Mouse (Mus musculus) midbrain, embryonic 11.5 days (tissue): ENCODE data around the gene Mia2. TPM values are rescaled to one million over a fixed set of nuclear protein-coding genes. Genes with fewer than 3 reads are reported as not detected.

Source experiments
- ATAC-seq: fragments of 200-750 bp; cut with Nextera tagmentation; 2 replicates; pipeline ENCODE4 v1.8.0; 2017; ENCODE audit warnings: moderate TSS enrichment, moderate library complexity; ENCODE audit not compliant: low FRiP score
- DNase-seq: peaks from one replicate; pipeline ENCODE4 v3.0.0; 2015; ENCODE audit warnings: low spot score; ENCODE audit errors: missing footprints
- H3K27ac ChIP-seq: fragments of 300-500 bp; sonication (generic); 2 replicates; pipeline ENCODE4 v1.5.1; 2014; ENCODE audit warnings: low read depth, low read length
- H3K27me3 ChIP-seq: fragments of 300-500 bp; sonication (generic); 2 replicates; pipeline ENCODE4 v1.6.1; 2014; ENCODE audit warnings: mild to moderate bottlenecking, low read length, moderate library complexity, mixed read lengths; ENCODE audit not compliant: control insufficient read depth, insufficient read depth
- H3K36me3 ChIP-seq: fragments of 300-500 bp; sonication (generic); 2 replicates; pipeline ENCODE4 v1.6.1; 2014; ENCODE audit warnings: mild to moderate bottlenecking, low read length, moderate library complexity, mixed read lengths; ENCODE audit not compliant: control insufficient read depth, insufficient read depth
- H3K4me1 ChIP-seq: fragments of 300-500 bp; sonication (generic); 2 replicates; pipeline ENCODE4 v1.6.1; 2014; ENCODE audit warnings: low read length; ENCODE audit not compliant: control insufficient read depth, insufficient read depth
- H3K4me2 ChIP-seq: fragments of 300-500 bp; sonication (generic); 2 replicates; pipeline ENCODE4 v1.6.1; 2014; ENCODE audit warnings: mild to moderate bottlenecking, moderate library complexity
- H3K4me3 ChIP-seq: fragments of 300-500 bp; sonication (generic); 2 replicates; pipeline ENCODE4 v1.5.1; 2014; ENCODE audit warnings: low read depth, low read length
- H3K9ac ChIP-seq: fragments of 300-500 bp; sonication (generic); 2 replicates; pipeline ENCODE4 v1.6.1; 2014; ENCODE audit warnings: low read length
- H3K9me3 ChIP-seq: fragments of 300-500 bp; sonication (generic); 2 replicates; pipeline ENCODE4 v1.6.1; 2016; ENCODE audit warnings: low read length; ENCODE audit not compliant: control insufficient read depth
- WGBS: fragments of 180-500 bp; shearing (Covaris S2); extraction: QIAGEN DNeasy Blood & Tissue Kit; methylation state at CpG from one replicate; pipeline ENCODE4 v1.1.7; 2014; 5-methylcytosine and 5-hydroxymethylcytosine counted together
- polyA plus RNA-seq: library from polyadenylated mRNA; unstranded; fragments of >200 nt; fragmentation: Nextera tagmentation; extraction: Ambion mirVana; gene quantifications from 2 replicates; pipeline ENCODE4 v1.2.1, GENCODE M21; 2014

Gene Mia2
- polyA plus RNA-seq, 1 experiment from 2014 or later, result 55.4 TPM

DNA sequence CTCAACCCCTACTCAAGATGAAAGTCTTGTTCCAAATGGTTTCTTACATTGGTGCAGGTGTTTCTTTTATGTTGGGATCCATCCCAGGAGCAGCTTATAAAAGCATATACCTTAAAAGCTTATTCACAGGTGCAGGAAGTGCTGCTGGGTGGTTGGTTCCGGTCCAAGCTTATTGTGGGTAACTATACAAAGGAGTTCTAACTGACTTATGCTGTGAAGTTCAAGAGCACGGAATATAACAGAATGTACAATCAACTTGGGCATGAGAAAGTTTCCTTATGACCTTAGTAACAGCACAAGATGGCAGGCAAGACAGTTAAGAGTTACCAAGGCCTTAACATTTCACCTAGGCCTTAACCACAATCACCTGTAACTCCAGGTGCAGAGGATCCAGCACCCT lies 29.8 kb downstream of the Mia2 start:
- H3K4me2 ChIP-seq, result no peak overlapping the region
- 86% methylated on average over 2 of the region's 2 CpGs for WGBS
- H3K9me3 ChIP-seq, result no peaks in the 10 kb centered on the region
- DNase-seq (no peak), ATAC-seq (no peak)
- H3K9ac ChIP-seq, result no peak overlapping the region
- peaks cover 6% of the 10 kb centered on the region; the same call in 1 of the 2 replicates for H3K4me1 ChIP-seq
- H3K36me3 ChIP-seq, result no peaks in the 10 kb centered on the region
- H3K27ac ChIP-seq, result no peak overlapping the region
- no peaks in the 10 kb centered on the region for H3K27me3 ChIP-seq
- no peak overlapping the region for H3K4me3 ChIP-seq

DNA sequence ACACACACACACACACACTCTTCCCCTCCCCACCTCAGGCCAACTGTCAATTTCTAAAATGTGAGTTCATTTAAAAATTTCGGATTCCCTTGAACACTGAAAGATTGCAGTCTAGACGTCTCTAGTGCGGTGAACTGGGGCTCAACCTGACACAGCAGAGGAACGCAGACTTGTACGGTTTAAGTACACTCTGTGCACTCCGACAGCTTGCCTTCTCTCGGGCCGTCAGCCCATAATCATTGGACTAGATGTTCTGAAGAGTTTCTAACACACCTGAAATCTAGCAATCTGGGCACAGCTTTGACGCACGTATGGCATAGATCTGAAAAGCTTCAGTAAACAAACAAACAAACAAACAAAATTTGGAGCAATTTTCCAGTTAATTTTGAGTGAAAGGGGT lies 32.9 kb downstream of the Mia2 start:
- no peaks in the 10 kb centered on the region for H3K27me3 ChIP-seq
- no peaks in the 10 kb centered on the region for H3K9me3 ChIP-seq
- H3K27ac ChIP-seq, result no peak overlapping the region
- no peak overlapping the region for H3K4me3 ChIP-seq
- no peaks in the 10 kb centered on the region for H3K36me3 ChIP-seq
- H3K4me2 ChIP-seq, result no peak overlapping the region
- 86% methylated on average over 10 of the region's 10 CpGs for WGBS
- no peak overlapping the region for H3K9ac ChIP-seq
- ATAC-seq (no peak), DNase-seq (no peak)
- H3K4me1 ChIP-seq, result peaks cover 16% of the 10 kb centered on the region

DNA sequence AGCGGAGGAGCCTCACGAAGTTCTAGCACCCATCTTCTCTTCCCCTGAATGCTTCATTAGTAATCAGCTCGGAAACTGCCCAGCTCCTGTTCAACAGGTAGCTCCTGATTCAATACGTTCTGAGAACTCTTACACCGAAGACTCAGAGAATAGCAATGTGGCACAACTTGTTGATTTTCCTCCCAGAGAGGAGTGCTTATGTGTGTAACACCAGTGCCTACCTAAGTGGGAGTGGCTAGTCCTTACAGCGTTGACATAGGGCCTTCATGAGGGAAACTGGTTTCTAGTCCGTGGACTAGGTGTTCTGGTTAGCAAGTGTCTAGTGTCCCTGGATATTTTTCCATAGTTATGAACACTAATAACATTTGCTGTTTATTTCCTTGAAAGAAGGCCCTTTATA lies 33.4 kb downstream of the Mia2 start:
- H3K4me2 ChIP-seq, result no peak overlapping the region
- no peaks in the 10 kb centered on the region for H3K9me3 ChIP-seq
- H3K27me3 ChIP-seq, result no peaks in the 10 kb centered on the region
- H3K36me3 ChIP-seq, result no peaks in the 10 kb centered on the region
- DNase-seq, result peak; percentile 85
- H3K4me1 ChIP-seq, result peaks cover 16% of the 10 kb centered on the region
- no peak overlapping the region for H3K27ac ChIP-seq
- no peak overlapping the region for H3K4me3 ChIP-seq
- no peak overlapping the region for H3K9ac ChIP-seq
- no peak for ATAC-seq
- 57% methylated on average over 7 of the region's 7 CpGs for WGBS

DNA sequence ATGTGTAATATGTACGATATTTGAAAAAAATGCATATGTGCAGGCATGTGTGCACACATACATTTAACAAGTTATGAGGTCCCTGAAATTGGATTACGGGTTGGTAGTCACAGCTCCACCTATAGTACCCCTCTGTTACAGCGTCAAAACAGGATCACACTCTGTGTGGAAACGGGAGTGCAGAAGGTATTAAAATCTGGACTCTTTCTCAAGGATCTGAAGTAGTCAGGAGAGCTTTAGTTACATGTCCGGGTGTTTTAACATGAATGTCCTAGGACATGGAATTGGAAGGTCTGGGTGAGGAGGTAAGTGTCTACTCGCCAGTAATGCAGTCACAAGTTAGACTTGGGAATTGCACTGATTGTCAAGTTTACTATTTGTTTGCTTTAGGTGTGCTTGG lies 34.0 kb downstream of the Mia2 start:
- 0 out of 2 replicates have a peak overlapping the region, but pooled peaks have one; percentile 5 for H3K27ac ChIP-seq

DNA sequence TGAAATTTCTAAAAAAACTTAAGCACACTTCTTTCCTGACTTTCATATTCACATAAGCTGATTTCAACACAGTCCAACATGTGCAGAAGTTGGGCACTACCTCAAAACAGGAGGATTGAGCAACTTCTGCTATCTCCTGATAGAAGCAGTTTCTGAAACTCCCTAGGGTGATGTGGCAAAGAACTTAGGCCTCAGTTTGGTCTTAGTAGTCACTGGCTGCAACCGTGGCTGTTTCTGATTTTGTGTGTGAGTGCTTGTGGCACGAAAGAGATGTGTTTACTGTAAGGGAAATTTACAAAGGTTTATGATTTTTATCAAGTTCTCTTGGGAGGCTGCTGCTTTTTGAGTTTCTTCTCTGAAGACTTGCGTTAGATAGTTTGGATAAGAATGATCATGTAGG lies 34.6 kb downstream of the Mia2 start:
- Histone ChIP-seq H3K27me3 (no peaks in the 10 kb centered on the region), H3K4me2 (peak overlapping the region; percentile 60), H3K9ac (peak overlapping the region; percentile 92), H3K36me3 (no peaks in the 10 kb centered on the region), H3K27ac (peak overlapping the region; percentile 91; the same call in 1 of the 2 replicates), H3K4me3 (peak overlapping the region; percentile 78), H3K9me3 (no peaks in the 10 kb centered on the region), H3K4me1 (peaks cover 16% of the 10 kb centered on the region)
- DNase-seq (no peak), ATAC-seq (no peak)
- 27% methylated on average over 3 of the region's 3 CpGs for WGBS

More for the DNA sequence above, 34.0 kb downstream of the Mia2 start:
- peak; percentile 89 for DNase-seq
- H3K4me1 ChIP-seq, result peaks cover 16% of the 10 kb centered on the region
- peak overlapping the region; percentile 36 for H3K4me3 ChIP-seq
- WGBS, result 19% methylated on average over 6 of the region's 6 CpGs
- no peak for ATAC-seq
- no peaks in the 10 kb centered on the region for H3K9me3 ChIP-seq
- no peaks in the 10 kb centered on the region for H3K36me3 ChIP-seq
- no peak overlapping the region for H3K9ac ChIP-seq
- H3K4me2 ChIP-seq, result peak overlapping the region; percentile 60
- H3K27me3 ChIP-seq, result no peaks in the 10 kb centered on the region

DNA sequence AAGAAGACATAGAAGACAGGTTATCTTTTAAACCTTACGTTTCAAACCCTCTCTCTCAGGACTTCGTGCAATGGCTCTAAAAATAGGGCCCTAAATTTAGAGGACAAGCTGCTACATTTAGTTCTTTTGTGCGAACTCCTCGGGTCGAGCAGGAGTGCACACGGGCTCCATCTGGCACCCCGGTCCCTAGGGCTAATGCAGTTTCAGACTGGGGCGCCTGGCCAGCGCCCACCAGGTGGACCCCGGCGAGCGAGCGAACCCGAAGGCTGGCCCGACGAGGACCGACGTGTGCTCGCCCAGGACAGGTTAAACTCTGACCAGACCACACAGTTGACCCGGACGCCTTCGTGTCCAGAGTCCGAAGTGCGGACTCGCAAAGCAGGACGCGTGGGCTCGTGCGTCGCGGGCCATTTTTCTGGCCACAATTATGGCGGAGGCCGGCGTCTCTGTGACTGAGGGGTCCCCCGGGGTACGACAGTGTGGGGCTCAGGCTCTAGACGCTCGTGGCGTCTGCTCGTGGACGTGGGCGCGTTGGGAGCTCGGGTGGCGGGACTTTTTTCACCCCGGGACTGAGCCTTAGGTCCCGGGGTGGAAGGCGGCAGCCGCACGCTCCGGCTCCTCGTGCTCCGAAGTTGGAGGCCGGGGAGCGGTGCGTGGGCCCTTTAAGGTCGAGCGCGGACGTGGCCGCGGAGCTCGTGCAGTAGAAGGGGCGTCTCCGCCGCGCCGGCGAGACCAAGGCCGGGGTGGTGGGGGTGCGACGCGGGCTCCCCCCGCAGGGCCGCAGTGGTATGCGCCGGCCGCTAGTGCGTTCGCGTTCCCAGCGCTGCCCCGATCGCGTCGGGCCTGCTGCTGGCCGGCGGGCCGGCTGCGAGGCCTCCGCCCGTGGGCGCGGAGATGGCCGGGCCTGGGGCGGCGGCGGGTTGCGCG lies 35.3 kb downstream of the Mia2 start:
- H3K4me1 ChIP-seq, result peaks cover 16% of the 10 kb centered on the region
- H3K36me3 ChIP-seq, result no peaks in the 10 kb centered on the region
- under 1% methylated on average over 90 of the region's 100 CpGs for WGBS
- peak overlapping the region; percentile 78 for H3K4me3 ChIP-seq
- H3K27me3 ChIP-seq, result no peaks in the 10 kb centered on the region
- peak overlapping the region; percentile 60 for H3K4me2 ChIP-seq
- peak overlapping the region; percentile 92 for H3K9ac ChIP-seq
- peak; percentile 100 for DNase-seq
- no peaks in the 10 kb centered on the region for H3K9me3 ChIP-seq
- peak overlapping the region; percentile 91 for H3K27ac ChIP-seq
- peak; percentile 97 for ATAC-seq

DNA sequence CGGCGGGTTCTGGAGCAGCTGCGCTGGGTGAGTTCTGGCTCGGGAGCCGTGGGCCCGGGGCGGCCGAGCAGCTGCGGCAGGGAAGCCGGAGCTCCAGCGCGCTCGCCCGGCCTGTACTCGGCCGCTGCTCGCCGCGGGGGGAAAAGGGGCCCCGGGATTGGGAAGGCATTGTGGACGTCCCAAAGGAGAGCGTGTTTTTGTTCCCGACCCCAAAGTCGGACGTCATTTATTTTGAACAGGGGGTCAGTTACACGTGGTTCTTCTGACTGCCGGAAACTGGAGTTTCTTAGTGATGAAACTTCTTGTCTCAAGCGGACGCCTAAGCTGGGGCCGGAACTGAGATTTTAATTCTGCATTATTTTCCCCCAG lies 36.0 kb downstream of the Mia2 start:
- H3K27me3 ChIP-seq, result no peaks in the 10 kb centered on the region
- no peaks in the 10 kb centered on the region for H3K36me3 ChIP-seq
- H3K9me3 ChIP-seq, result no peaks in the 10 kb centered on the region
- WGBS, result under 1% methylated on average over 30 of the region's 30 CpGs
- peak overlapping the region; percentile 91 for H3K27ac ChIP-seq
- peak overlapping the region; percentile 58 for H3K4me2 ChIP-seq
- DNase-seq, result no peak
- ATAC-seq, result peak; percentile 83
- H3K9ac ChIP-seq, result peak overlapping the region; percentile 92
- peak overlapping the region; percentile 78 for H3K4me3 ChIP-seq
- H3K4me1 ChIP-seq, result peaks cover 16% of the 10 kb centered on the region

DNA sequence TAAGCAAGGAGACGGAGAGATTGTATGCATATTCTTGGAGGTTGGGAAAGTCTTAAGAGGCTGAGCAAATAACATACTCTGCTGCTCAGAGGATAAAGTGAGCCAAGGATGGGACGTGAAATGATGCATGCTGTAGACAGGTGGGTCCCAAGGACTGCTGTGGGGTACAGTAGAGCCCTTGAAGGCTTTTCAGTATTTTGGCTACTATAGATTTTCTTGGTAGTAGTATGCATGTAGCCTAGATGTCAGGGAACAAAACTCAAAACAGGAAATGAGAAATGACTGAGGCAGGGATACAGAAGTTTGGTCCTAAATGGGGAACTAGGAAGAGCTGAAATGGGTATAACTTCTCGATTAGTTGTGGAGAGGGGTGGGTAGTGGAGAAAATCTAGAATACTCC lies 36.9 kb downstream of the Mia2 start:
- peaks cover 16% of the 10 kb centered on the region for H3K4me1 ChIP-seq
- peak overlapping the region; percentile 92; the same call in 1 of the 2 replicates for H3K9ac ChIP-seq
- peak overlapping the region; percentile 58 for H3K4me2 ChIP-seq
- peak overlapping the region; percentile 78; the same call in 1 of the 2 replicates for H3K4me3 ChIP-seq
- WGBS, result 53% methylated on average over 3 of the region's 3 CpGs
- DNase-seq (no peak), ATAC-seq (no peak)
- H3K36me3 ChIP-seq, result no peaks in the 10 kb centered on the region
- H3K27me3 ChIP-seq, result no peaks in the 10 kb centered on the region
- H3K9me3 ChIP-seq, result no peaks in the 10 kb centered on the region
- H3K27ac ChIP-seq, result no peak overlapping the region

DNA sequence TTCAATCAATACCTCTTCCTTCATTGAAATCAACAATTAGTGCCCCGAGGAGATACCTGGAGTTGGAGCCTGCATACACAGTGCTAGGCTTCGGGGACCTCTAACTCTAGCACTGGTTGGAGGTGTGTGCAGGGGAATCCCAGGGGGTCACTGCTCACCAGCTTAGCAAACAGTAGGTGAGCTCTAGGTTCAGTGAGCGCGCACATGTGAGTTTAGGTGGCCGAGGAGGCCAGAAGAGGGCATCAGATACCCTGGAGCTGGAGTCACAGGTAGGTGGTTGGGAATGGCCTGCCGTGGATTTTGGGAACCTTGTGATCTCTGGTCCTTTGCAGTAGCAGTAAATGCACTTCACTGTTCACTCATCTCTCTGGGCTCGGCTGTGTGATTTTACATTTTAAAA lies 37.3 kb downstream of the Mia2 start:
- H3K36me3 ChIP-seq, result no peaks in the 10 kb centered on the region
- no peak overlapping the region for H3K27ac ChIP-seq
- H3K4me2 ChIP-seq, result no peak overlapping the region
- DNase-seq (no peak), ATAC-seq (no peak)
- H3K4me1 ChIP-seq, result peaks cover 16% of the 10 kb centered on the region
- WGBS, result 80% methylated on average over 7 of the region's 7 CpGs
- no peaks in the 10 kb centered on the region for H3K27me3 ChIP-seq
- no peak overlapping the region for H3K4me3 ChIP-seq
- no peaks in the 10 kb centered on the region for H3K9me3 ChIP-seq
- H3K9ac ChIP-seq, result no peak overlapping the region
